Mouse (Mus musculus) CD4-positive, CD25-positive, alpha-beta regulatory T cell, adult 4 months (primary cell): ENCODE measurements at regions not wholly inside any gene's neighbourhood (a gene's known extent, or its start where the extent isn't known, plus 50 kb on each side); places are given as distances from the start of the nearest gene placed in this dataset.
"Not testable (repeated sequence)": the region's sequence is repeated elsewhere in the genome, so short reads cannot be mapped to it uniquely, and the experiment has no call there.

Source experiments
- ATAC-seq: one replicate; pipeline ENCODE4 v1.8.0; 2017

- no peak for ATAC-seq
These were observed 56.5 kb upstream of the Pdk3 start for GRCm38 (mm10) chrX:93888480-93888879.

- ATAC-seq, result no peak
These were observed 57.0 kb upstream of the Pdk3 start for GRCm38 (mm10) chrX:93888966-93889365.

DNA sequence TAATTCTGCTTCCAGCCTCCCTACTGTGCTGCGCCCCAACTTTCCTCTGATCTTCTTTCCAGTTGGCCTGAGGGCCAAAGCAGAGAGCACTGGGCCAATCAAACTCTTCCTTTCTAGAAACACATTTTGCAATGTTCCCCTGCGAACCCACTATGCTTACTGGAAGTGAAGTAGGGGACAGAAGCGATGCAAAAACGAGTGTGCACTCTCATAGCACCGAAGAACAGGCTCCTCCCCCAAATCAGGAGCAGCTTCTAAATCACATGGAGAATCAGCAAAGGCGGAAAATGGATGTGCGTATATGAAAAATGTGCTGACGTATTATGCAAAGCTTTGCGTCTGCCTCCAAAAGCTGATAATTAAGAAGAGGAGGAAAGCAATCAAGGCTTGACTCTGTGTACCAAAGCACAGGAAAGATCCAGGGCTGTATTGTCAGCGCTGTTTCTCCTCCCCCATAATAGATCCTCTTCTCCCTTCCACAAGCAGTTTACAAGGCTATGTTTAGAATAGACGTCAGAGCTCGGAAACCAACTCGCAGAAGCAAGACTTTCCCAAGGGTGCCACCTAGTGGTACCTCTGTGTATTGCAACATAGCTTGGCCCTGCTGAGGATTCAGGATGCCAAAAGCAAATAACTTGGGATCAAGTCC lies 57.5 kb upstream of the Pdk3 start:
- ATAC-seq, result peak; percentile 88

GRCm38 (mm10) chrX:93896838-93897820 lies 65.1 kb upstream of the Pdk3 start:
- ATAC-seq, result no peak

DNA sequence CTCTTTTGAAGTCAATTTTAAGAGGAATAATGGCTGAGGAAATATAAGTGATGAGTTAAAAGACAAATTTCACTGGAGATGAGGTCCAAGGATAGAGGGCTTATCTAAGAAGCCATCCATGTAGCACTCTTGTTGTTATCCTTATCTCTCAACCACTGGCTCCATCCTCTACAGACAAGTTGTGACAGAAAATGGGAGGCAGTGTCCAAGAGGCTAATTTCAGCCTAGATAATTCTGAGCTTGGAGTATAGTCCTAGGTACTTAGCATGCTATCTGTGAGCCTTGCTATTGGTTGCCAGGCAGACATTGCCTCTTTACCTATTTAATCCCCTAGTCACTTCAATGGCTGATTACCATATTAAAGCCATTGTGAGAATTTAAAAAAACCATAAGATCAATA lies 65.2 kb upstream of the AU015836 start:
- ATAC-seq, result no peak

DNA sequence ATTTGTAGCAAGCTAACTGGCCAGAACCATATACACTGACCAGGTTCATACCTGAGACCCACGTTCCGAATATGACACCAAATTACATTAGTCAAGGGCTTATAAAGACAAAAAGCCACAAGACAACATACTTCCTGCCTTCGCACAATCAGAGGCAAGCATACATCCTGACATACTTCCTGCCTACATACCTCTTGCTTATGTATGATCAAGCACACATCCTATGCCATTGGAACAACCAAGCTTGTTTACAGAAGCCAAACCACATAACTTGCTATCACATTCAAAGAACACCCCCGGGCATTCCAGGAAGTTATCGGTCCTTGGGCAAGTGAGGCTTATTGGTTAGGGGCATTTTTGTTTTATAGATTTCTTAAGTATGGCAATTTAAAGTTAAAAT lies 62.9 kb upstream of the AU015836 start:
- peak; percentile 86 for ATAC-seq

DNA sequence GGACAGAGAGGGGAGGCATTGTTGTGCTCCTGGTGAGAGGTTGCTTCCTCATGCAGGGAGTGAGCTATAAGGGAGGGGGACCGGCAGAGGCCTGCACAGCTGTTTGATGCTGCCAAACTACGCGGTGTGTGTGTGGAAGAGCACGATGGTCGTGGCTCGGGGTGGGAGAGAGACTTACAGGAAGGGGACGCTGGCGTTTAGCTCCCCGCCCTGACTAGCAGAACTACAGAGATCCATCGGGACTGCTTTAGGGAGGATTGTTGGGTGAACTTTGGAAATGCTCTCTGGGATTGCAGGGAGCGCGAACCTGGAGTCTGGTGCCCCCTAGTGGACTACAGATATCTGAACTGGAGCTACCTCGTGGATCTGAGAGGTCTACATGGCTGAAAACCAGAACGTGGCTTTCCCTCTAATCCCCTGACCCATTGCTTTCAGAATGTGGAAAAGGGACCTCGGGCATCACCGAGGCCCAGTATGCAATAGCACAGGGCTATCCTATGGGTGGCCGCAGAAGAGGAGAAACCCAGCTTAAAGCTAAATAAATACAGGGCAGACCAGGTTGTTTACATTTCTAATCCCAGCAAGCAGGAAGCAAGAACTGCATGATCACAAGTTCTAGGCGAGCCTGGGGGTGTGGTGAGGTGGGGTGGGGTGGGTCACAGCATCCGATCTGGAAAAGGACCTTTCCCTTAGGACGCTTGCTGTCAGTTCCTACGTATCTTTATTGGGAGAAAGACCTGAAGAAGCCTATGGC lies 57.2 kb upstream of the AU015836 start:
- ATAC-seq, result peak; percentile 70

DNA sequence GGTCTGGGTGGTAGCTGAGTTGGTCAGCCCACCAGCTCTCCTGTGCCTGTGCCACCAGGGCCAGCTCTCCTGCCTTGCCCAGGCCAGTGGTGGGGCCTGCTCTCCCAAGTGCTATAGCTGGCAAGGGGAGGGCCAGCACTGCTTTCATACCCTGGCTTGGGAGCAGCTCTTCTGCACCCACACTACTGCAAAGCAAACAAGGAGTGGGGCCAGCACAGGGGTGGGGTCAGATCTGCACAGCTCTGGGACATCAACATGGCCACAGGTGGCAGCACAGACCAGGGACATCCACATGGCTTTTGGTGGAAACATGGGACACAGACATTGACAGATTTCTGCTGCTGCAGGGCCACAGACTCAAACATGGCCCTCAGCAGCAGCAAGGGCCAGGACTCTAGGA lies 52.9 kb upstream of the AU015836 start:
- no peak for ATAC-seq

GRCm38 (mm10) chrX:93917367-93917766 lies 51.1 kb upstream of the AU015836 start:
- not testable (repeated sequence) for ATAC-seq
